Comparison of ENCODE assay signal across 19 mouse cellular contexts in the genomic region with DNA sequence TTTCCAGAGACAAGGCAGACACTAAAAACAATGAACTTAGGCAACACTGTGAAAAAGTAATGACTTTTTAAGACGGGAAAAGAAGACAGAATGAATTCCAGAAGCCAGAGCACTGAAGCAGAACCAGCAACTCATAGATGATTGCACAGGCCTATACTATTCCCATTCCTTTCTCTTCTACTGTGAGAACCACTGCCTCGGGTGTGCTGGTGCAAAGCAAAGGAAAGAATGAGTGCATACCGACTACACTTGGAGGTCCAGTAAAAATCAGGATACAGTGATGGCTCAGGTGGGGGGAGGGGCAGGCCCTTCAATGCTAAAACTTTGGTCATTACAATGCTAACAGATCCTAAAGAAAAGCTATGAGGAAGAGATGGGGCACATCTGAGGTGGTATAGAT.
"Had no signal": no experiment of that assay in that cellular context is flagged by ENCODE, and none has a peak within 500 bp of the region (broad histone marks: within the 10 kb centered on the region; RNA-seq: fewer than 3 reads in every experiment).

No protein-coding gene starts in this region.

- H3K9me3 ChIP-seq: midbrain, embryonic 10.5 days; midbrain, embryonic 12.5 days; neural tube, embryonic 13.5 days; neural tube, embryonic 15.5 days had no signal

- H3K4me3 ChIP-seq: midbrain, embryonic 10.5 days; midbrain, embryonic 12.5 days; myocyte; neural tube, embryonic 13.5 days; neural tube, embryonic 15.5 days had no signal

- DNase-seq: lung, adult 18-20 months; lung, postnatal 10 days; lung, postnatal 4 days; midbrain, embryonic 14.5 days; retina, postnatal 1 day; right cerebral cortex, adult 18-20 months; right cerebral cortex, postnatal 25 days; right cerebral cortex, postnatal 4 days; spleen, adult 18-20 months; thymus, adult 18-20 months; thymus, postnatal 14 days; thymus, postnatal 36 days had no signal

- H3K27me3 ChIP-seq: midbrain, embryonic 12.5 days; neural tube, embryonic 13.5 days; neural tube, embryonic 15.5 days had no signal

- ATAC-seq: midbrain, embryonic 16.5 days had no signal

- H3K27ac ChIP-seq: midbrain, embryonic 10.5 days; midbrain, embryonic 12.5 days; neural tube, embryonic 13.5 days; neural tube, embryonic 15.5 days had no signal

- H3K4me2 ChIP-seq: lung, embryonic 14.5 days; midbrain, embryonic 12.5 days; neural tube, embryonic 13.5 days; neural tube, embryonic 15.5 days had no signal

- H3K9ac ChIP-seq: lung, embryonic 14.5 days; midbrain, embryonic 12.5 days; neural tube, embryonic 13.5 days; neural tube, embryonic 15.5 days had no signal
